Mouse (Mus musculus) E14TG2a.4 (cell line): Measurements from ENCODE around the gene Gm5269.

Source experiments
- CTCF ChIP-seq: conservative IDR thresholded peaks from 2 replicates; pipeline ENCODE4 v1.5.1; 2014; ENCODE audit warnings: low read length
- POU5F1 ChIP-seq: IDR thresholded peaks from 2 replicates; pipeline ENCODE4 v1.6.1; 2014; ENCODE audit warnings: low read length, borderline replicate concordance

DNA sequence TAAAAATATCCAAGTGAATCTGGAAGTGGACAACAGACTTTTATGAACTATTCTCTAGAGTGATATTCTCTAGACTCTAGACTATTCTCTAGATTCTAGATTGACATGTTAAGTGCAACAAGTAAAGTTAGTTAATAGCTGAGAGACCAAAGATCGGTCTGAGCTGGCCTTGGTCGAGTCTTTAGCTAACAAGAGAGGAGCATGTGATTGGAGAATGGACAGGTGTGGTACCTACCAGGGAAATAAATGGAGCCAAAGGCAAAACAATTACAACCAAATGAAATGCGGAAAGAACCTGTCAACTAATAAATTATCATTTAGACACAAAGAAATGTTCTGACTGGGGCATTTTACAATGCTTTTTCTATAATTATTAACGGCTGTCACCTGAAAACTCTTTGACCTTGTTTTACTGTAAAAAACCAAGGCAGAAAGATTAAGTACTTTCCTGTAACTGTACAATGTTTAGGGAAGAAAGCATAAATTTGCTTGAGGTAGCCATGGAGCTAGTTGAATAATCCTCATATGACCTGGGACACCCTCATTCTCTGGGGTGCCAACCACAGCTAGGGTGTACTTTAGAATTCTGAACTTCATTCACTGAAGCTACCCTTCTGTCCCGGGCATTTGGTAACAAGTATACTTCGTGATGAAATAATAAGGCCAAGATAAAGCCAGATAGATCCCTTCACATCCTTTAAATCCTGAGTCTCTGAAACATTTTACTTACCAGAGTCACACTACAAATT, 13.4 kb downstream of the Gm5269 start:
- no peak for TF ChIP-seq CTCF
- no peak for TF ChIP-seq POU5F1
